Mouse (Mus musculus) adrenal gland, adult 8-10 months (tissue): ENCODE results near the gene Cdc25b. TPM values are rescaled to one million over a fixed set of nuclear protein-coding genes. Genes with fewer than 3 reads are reported as not detected.

Source experiments
- DNase-seq: peaks from one replicate; pipeline ENCODE4 v3.0.0; 2022
- total RNA-seq, 4 experiments: library from RNA; stranded (reverse); gene quantifications; 2 replicates each; pipeline ENCODE4 v1.2.4; 2022

Cdc25b gene
- total RNA-seq = 1 to 10 TPM; 4.5 to 9.4 (median 6.3) TPM

GRCm38 (mm10) chr2:131186771-131187601 lies at the start of gene Cdc25b, which contains the start of gene Spef1:
Gene Cdc25b, plus strand, starts transcription at chr2:131186949.
Gene Spef1, minus strand, starts transcription at chr2:131187282.
- DNase-seq = peak; percentile 73

DNA sequence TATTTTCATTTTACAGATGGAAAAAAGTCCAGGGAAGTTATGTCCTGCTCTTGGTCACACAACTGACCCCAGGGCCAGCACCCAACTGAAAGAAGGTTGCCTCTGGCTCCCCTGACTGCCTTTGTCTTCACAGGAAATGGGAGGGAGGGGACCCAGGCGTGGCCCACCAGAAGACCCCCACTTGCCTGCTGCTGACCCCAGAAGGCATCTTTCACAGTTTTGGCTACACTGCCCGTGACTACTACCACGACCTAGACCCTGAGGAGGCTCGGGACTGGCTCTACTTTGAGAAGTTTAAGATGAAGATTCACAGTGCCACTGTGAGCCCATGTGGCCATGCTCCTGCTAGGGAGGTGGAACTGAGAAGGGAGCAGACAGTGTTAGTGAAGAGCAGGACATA lies 48.5 kb upstream of the Cdc25b start:
- no peak for DNase-seq

GRCm38 (mm10) chr2:131138760-131139159 lies 48.0 kb upstream of the Cdc25b start:
- DNase-seq = no peak

- no peak for DNase-seq
Observed at GRCm38 (mm10) chr2:131139287-131139686, 47.5 kb upstream of the Cdc25b start.

- DNase-seq = no peak
Observed at GRCm38 (mm10) chr2:131139886-131140532, 46.7 kb upstream of the Cdc25b start.

DNA sequence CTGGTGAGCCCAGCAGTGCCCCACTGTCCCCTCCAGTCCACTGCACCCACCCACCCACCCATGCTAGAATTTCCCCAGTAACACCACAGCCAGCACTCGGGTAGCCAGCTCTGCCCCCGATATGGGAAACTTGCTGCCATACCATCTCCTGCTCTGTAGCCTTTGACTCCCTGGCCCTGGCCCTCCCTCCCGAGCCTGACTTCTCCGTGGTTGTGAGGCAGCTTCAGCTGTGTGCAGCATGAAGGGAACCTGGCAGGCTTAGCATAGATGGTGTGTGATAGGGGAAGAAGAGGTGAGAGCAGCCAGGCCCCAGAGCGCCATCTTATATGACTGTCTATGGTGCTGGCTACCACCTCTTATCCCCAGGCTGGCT lies 46.2 kb upstream of the Cdc25b start:
- DNase-seq = no peak

- no peak for DNase-seq
Observed at GRCm38 (mm10) chr2:131141336-131141986, 45.3 kb upstream of the Cdc25b start.

DNA sequence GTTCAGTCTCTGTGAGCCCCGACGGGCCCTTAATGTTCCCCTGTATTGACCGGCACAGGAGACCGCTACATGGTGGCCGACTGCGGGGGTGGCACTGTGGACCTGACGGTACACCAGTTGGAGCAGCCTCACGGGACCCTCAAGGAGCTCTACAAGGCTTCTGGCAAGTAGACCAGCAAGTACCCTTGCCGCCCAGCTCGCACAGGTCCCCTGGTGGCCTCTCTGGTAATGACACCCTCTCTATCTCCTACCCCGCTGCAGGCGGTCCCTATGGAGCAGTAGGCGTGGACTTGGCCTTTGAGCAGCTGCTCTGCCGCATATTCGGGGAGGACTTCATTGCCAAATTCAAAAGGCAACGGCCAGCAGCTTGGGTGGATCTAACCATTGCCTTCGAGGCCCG lies 44.2 kb upstream of the Cdc25b start:
- DNase-seq = no peak

GRCm38 (mm10) chr2:131143007-131143780 lies 43.6 kb upstream of the Cdc25b start:
- no peak for DNase-seq

DNA sequence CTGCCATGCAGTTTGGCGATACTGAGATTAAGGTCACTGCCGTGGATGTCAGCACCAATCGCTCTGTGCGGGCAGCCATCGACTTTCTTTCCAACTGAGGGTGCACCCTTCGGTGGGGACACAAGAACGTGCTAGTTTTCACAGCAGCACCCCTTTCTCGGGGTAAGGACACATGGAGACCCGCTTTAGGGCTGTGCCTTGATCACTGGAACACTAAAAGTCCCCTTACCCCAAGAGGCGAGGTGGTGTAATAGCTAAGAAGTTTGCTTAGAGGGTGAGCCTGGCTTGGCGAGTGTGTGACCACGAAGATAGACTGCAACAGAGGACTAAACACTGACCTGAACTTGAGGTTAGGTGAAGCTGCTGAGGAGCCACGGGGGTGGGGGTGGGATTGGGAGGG lies 41.6 kb upstream of the Cdc25b start:
- no peak for DNase-seq

GRCm38 (mm10) chr2:131145536-131145935 lies 41.2 kb upstream of the Cdc25b start:
- no peak for DNase-seq

- DNase-seq = no peak
Observed at GRCm38 (mm10) chr2:131146193-131147042, 40.3 kb upstream of the Cdc25b start.

- DNase-seq = no peak
Observed at GRCm38 (mm10) chr2:131147043-131147365, 39.7 kb upstream of the Cdc25b start.

- DNase-seq = no peak
Observed at GRCm38 (mm10) chr2:131148353-131149253, 38.1 kb upstream of the Cdc25b start.

- no peak for DNase-seq
Observed at GRCm38 (mm10) chr2:131149254-131149578, 37.5 kb upstream of the Cdc25b start.

DNA sequence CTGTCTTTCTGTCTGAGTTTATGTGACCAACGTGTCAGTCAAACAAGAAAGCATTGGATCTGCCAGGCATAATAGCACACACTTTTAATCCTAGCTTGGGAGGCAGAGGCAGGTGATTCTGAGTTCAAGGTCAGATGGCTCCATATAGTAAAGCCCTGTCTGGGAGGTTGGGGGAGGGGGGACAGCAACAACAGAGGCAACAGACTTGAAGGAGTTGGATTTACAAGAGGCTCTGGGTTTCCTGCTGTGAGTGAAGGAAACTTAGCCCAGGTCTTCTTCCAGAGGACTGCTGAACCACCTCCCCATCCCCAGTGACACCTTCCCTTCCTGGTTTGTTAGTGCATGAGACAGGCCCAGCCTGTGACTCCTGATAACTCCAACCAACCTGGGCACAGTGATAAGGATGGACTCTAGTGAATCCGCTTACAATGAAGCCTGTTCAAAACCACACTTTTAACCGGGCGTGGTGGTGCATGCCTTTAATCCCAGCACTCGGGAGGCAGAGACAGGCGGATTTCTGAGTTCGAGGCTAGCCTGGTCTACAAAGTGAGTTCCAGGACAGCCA lies 34.5 kb upstream of the Cdc25b start:
- DNase-seq = no peak

DNA sequence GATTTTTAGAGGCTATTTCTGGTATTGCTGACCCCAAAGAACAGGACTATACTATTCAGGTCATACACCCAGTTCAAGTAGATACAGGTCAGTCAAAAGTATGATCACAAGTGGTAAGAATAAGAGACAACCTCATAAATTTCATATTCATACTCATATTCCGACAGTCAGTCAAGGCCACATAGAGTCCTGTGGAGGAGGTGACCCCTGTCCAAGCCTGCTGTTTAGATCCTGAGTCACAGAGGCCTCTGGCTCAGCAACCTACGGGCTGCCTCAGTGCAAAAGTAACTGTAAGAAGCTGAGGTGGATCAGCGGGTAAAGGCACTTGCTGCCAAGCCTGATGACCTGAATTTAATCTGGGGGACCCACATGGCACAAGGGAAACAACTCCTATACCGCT lies 32.7 kb upstream of the Cdc25b start:
- no peak for DNase-seq

GRCm38 (mm10) chr2:131156987-131157386 lies 29.8 kb upstream of the Cdc25b start:
- no peak for DNase-seq

DNA sequence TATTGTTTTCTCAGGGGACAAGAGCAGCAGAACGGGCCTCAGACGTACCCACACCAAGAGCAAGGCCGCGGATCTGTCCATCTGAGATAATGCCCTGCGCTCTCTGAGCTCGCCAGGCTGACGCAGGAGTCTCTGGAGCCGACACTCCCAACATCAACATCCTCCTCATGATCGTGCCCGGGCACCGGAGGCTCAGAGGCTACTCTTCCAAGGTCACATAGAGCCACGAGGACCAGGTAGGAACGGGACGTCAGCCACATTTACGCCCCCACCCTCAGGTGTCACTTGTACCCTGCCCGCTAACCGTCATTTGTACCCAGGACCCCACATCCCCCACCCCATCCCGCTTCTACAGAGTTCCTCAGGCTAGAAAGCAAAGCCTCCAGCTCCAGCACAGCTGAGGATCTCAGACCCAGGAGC lies 27.2 kb upstream of the Cdc25b start:
- no peak for DNase-seq

DNA sequence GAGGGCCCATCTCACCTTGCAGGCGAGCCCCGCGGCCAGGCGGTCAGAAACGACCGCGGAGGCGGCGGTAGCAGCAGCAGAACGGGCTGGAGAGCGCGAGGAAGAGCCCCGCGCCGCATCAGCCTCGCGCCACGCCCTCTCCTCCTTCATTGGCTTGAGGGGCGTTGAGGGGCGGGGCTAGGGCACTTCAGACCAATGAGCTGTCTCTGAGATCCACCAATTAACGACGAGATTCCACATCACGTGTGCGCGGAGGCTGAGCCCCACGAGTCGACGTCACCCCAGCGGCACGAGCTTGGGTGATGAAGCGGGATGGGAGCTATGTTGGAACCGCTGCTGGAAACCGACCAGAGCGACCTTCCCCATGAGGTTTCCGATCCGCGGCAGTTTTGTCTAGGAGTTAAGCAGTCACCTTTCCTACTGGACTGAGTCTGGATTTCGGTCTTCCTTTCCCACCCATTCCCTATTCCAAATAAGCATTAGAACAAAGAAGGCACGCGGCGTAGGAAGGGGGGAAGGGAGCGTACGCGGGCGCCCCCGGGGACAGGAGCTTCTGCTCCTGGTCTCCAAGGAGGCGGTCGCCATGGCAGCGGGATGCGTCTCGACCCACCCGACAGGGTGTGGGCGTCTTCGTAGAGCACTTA lies 26.7 kb upstream of the Cdc25b start, which contains the start of gene 1700037H04Rik:
Gene 1700037H04Rik (minus strand): TSS at position 144 of the 644 bp plus-strand sequence.
- peak; percentile 96 for DNase-seq
